Mouse (Mus musculus) embryonic facial prominence, embryonic 15.5 days (tissue): ENCODE measurements around the gene Atp11c. TPM values are rescaled to one million over a fixed set of nuclear protein-coding genes. Genes with fewer than 3 reads are reported as not detected.

Experiments used
- ATAC-seq: fragments of 200-750 bp; cut with Nextera tagmentation; 2 replicates; pipeline ENCODE4 v1.8.0; 2017; ENCODE audit warnings: low read depth, moderate TSS enrichment; ENCODE audit not compliant: insufficient number of reproducible peaks, low FRiP score, low TSS enrichment
- H3K27ac ChIP-seq: fragments of 300-500 bp; sonication (generic); replicated peaks from 2 replicates; pipeline ENCODE4 v1.5.1; 2015; ENCODE audit warnings: mild to moderate bottlenecking, inconsistent platforms
- H3K27me3 ChIP-seq: fragments of 300-500 bp; sonication (generic); 2 replicates; pipeline ENCODE4 v1.6.1; 2015; ENCODE audit warnings: inconsistent platforms
- H3K36me3 ChIP-seq: fragments of 300-500 bp; sonication (generic); 2 replicates; pipeline ENCODE4 v1.6.1; 2015; ENCODE audit warnings: mild to moderate bottlenecking, inconsistent platforms
- H3K4me1 ChIP-seq: fragments of 300-500 bp; sonication (generic); 2 replicates; pipeline ENCODE4 v1.6.1; 2015; ENCODE audit warnings: inconsistent platforms
- H3K4me2 ChIP-seq: fragments of 300-500 bp; sonication (generic); replicated peaks from 2 replicates; pipeline ENCODE4 v1.6.1; 2015; ENCODE audit warnings: mild to moderate bottlenecking, inconsistent platforms
- H3K4me3 ChIP-seq: fragments of 300-500 bp; sonication (generic); replicated peaks from 2 replicates; pipeline ENCODE4 v1.5.1; 2015; ENCODE audit warnings: mild to moderate bottlenecking, inconsistent platforms
- H3K9ac ChIP-seq: fragments of 300-500 bp; sonication (generic); 2 replicates; pipeline ENCODE4 v1.6.1; 2015; ENCODE audit warnings: inconsistent platforms
- H3K9me3 ChIP-seq: fragments of 300-500 bp; sonication (generic); replicated peaks from 2 replicates; pipeline ENCODE4 v1.6.1; 2016; ENCODE audit warnings: inconsistent platforms
- WGBS: fragments of 180-500 bp; shearing (Covaris S2); methylation state at CpG from one replicate; pipeline ENCODE4 v1.1.7; 2015; 5-methylcytosine and 5-hydroxymethylcytosine counted together
- polyA plus RNA-seq: library from polyadenylated mRNA; unstranded; fragments of >200 nt; fragmentation: Nextera tagmentation; extraction: Ambion mirVana; gene quantifications from 2 replicates; pipeline ENCODE4 v1.2.1, GENCODE M21; 2015

Gene Atp11c
- polyA plus RNA-seq, 1 experiment from 2014 or later: 6.3 TPM

GRCm38 (mm10) chrX:60381711-60382110 lies 210.8 kb downstream of the Atp11c start:
- Histone ChIP-seq H3K4me3 (no peak overlapping the region), H3K9ac (no peak overlapping the region), H3K9me3 (no peaks in the 10 kb centered on the region), H3K4me1 (no peaks in the 10 kb centered on the region), H3K4me2 (no peak overlapping the region), H3K27ac (no peak overlapping the region), H3K27me3 (no peaks in the 10 kb centered on the region), H3K36me3 (no peaks in the 10 kb centered on the region)
- 40% methylated on average over 2 of the region's 2 CpGs for WGBS
- no peak for ATAC-seq

DNA sequence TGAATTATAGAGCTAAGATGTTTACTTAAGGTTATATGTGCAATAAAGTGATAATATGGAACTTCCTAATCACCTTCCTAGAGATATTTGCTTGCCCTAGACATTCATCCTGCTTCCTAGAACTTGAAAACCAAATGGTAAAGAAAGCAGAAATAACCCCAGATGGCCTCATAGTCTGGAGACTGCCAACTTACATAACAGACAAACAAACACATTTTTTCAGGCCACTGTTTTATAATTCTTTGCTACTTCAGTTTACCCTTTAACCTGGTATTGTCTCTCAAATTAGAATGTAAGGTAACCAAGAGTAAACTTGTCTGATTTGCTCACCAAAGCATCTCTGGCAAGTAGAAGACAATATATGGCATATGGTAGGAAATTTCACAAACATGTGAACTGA lies 212.1 kb downstream of the Atp11c start:
- Histone ChIP-seq H3K4me2 (no peak overlapping the region), H3K9ac (no peak overlapping the region), H3K27me3 (no peaks in the 10 kb centered on the region), H3K9me3 (no peaks in the 10 kb centered on the region), H3K36me3 (no peaks in the 10 kb centered on the region), H3K27ac (no peak overlapping the region), H3K4me1 (no peaks in the 10 kb centered on the region), H3K4me3 (no peak overlapping the region)
- ATAC-seq: no peak

GRCm38 (mm10) chrX:60348741-60349140 lies 243.8 kb downstream of the Atp11c start:
- no peaks in the 10 kb centered on the region for H3K27me3 ChIP-seq
- ATAC-seq: no peak
- H3K27ac ChIP-seq: no peak overlapping the region
- WGBS: 86% methylated on average over 1 of the region's 1 CpGs
- H3K9me3 ChIP-seq: no peaks in the 10 kb centered on the region
- H3K4me2 ChIP-seq: no peak overlapping the region
- no peaks in the 10 kb centered on the region for H3K36me3 ChIP-seq
- H3K4me1 ChIP-seq: no peaks in the 10 kb centered on the region
- no peak overlapping the region for H3K4me3 ChIP-seq
- no peak overlapping the region for H3K9ac ChIP-seq

DNA sequence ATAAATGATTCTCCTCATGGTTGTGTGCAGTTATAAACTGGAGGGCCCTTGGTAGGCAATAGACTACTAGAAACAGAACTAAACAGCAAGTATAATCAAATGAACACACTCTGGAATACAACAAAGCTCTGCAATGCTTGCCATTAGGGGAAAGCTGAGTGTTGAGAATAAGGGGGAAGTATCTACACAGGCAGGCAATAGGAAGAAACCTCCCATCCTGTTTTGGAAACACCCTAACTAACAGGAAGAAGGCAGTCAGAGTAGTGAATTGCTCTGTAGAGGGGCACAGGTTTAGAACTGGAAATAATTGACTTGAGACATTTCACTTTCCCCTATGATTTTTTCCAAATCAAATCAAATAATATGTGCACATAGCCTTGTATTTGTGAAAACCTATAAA lies 247.1 kb downstream of the Atp11c start:
- no peak overlapping the region for H3K4me2 ChIP-seq
- H3K27me3 ChIP-seq: no peaks in the 10 kb centered on the region
- H3K9ac ChIP-seq: no peak overlapping the region
- H3K4me1 ChIP-seq: no peaks in the 10 kb centered on the region
- no peak overlapping the region for H3K27ac ChIP-seq
- no peaks in the 10 kb centered on the region for H3K9me3 ChIP-seq
- H3K4me3 ChIP-seq: no peak overlapping the region
- ATAC-seq: no peak
- H3K36me3 ChIP-seq: no peaks in the 10 kb centered on the region

- Histone ChIP-seq H3K4me3 (no peak overlapping the region), H3K36me3 (no peaks in the 10 kb centered on the region), H3K4me1 (no peaks in the 10 kb centered on the region), H3K27me3 (no peaks in the 10 kb centered on the region), H3K27ac (no peak overlapping the region), H3K9ac (no peak overlapping the region), H3K9me3 (no peaks in the 10 kb centered on the region), H3K4me2 (no peak overlapping the region)
- WGBS: 48% methylated on average over 4 of the region's 4 CpGs
- ATAC-seq: no peak
Measured at GRCm38 (mm10) chrX:60344991-60345390, 247.5 kb downstream of the Atp11c start.

GRCm38 (mm10) chrX:60329735-60330134 lies 262.8 kb downstream of the Atp11c start:
- H3K4me3 ChIP-seq: no peak overlapping the region
- no peaks in the 10 kb centered on the region for H3K27me3 ChIP-seq
- no peak overlapping the region for H3K9ac ChIP-seq
- ATAC-seq: no peak
- H3K4me2 ChIP-seq: no peak overlapping the region
- no peaks in the 10 kb centered on the region for H3K36me3 ChIP-seq
- H3K9me3 ChIP-seq: no peaks in the 10 kb centered on the region
- WGBS: 85% methylated on average over 3 of the region's 3 CpGs
- no peaks in the 10 kb centered on the region for H3K4me1 ChIP-seq
- H3K27ac ChIP-seq: no peak overlapping the region

GRCm38 (mm10) chrX:60321321-60321720 lies 271.2 kb downstream of the Atp11c start:
- 90% methylated on average over 4 of the region's 4 CpGs for WGBS

GRCm38 (mm10) chrX:60317661-60318060 lies 274.8 kb downstream of the Atp11c start:
- WGBS: 88% methylated on average over 3 of the region's 3 CpGs
- H3K9me3 ChIP-seq: no peaks in the 10 kb centered on the region
- H3K27ac ChIP-seq: no peak overlapping the region
- ATAC-seq: no peak
- no peak overlapping the region for H3K4me2 ChIP-seq
- no peak overlapping the region for H3K9ac ChIP-seq
- H3K36me3 ChIP-seq: no peaks in the 10 kb centered on the region
- no peak overlapping the region for H3K4me3 ChIP-seq
- no peaks in the 10 kb centered on the region for H3K4me1 ChIP-seq
- H3K27me3 ChIP-seq: no peaks in the 10 kb centered on the region

More at GRCm38 (mm10) chrX:60321321-60321720, 271.2 kb downstream of the Atp11c start:
- no peaks in the 10 kb centered on the region for H3K27me3 ChIP-seq
- H3K27ac ChIP-seq: no peak overlapping the region
- no peak for ATAC-seq
- H3K4me3 ChIP-seq: no peak overlapping the region
- no peaks in the 10 kb centered on the region for H3K4me1 ChIP-seq
- H3K9me3 ChIP-seq: no peaks in the 10 kb centered on the region
- H3K4me2 ChIP-seq: no peak overlapping the region
- no peaks in the 10 kb centered on the region for H3K36me3 ChIP-seq
- H3K9ac ChIP-seq: no peak overlapping the region

DNA sequence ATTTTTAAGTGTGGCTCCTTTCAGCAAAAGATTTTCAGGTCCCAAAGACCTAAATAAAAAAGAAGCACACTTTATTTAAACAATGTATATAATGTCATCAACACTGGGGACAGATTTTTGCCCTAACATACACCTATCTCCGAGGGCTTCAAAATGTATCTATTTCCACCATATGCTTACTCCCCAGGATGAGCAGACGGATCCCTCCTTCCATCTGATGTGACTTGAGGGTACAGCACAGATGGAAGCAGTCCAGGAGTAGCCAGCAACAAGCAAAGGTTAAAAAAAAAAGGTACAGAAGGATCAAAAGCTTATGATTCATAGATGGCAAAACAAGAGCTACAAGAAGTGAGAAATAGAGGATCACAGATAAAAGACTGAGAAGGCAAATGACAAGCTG lies 300.2 kb downstream of the Atp11c start:
- Histone ChIP-seq H3K4me3 (no peak overlapping the region), H3K9ac (no peak overlapping the region), H3K27me3 (no peaks in the 10 kb centered on the region), H3K36me3 (no peaks in the 10 kb centered on the region), H3K9me3 (no peaks in the 10 kb centered on the region), H3K4me1 (no peaks in the 10 kb centered on the region), H3K4me2 (no peak overlapping the region), H3K27ac (no peak overlapping the region)
- WGBS: 66% methylated on average over 2 of the region's 2 CpGs
- ATAC-seq: no peak

DNA sequence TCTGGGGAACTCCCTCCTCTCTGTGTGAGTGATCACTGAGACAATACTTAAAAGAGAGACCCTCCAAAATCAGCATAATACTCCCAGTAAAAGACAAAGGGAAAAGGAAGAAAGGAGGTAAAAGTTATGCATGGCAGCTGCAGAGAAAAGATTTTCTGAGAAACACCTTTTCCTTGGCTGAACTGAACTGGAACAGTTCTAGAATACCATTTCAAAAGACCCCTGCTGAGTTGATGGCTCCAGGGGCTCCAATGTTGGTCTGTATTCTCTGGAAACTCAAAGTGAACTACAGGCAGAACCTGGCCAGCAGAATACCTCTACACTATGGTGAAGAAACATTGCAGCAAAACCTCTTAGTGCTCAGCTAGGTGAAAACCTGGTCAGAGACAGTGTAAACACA lies 337.2 kb downstream of the Atp11c start:
- Histone ChIP-seq H3K4me3 (no peak overlapping the region), H3K36me3 (no peaks in the 10 kb centered on the region), H3K9me3 (no peaks in the 10 kb centered on the region), H3K27me3 (no peaks in the 10 kb centered on the region), H3K4me1 (no peaks in the 10 kb centered on the region), H3K27ac (no peak overlapping the region), H3K9ac (no peak overlapping the region), H3K4me2 (no peak overlapping the region)
- ATAC-seq: no peak

GRCm38 (mm10) chrX:60187726-60188125 lies 404.8 kb downstream of the Atp11c start:
- no peak overlapping the region for H3K4me3 ChIP-seq
- no peak for ATAC-seq
- no peak overlapping the region for H3K9ac ChIP-seq
- H3K4me2 ChIP-seq: no peak overlapping the region
- no peaks in the 10 kb centered on the region for H3K36me3 ChIP-seq
- H3K9me3 ChIP-seq: no peaks in the 10 kb centered on the region
- H3K27ac ChIP-seq: no peak overlapping the region
- WGBS: 21% methylated on average over 1 of the region's 1 CpGs
- no peaks in the 10 kb centered on the region for H3K27me3 ChIP-seq
- H3K4me1 ChIP-seq: no peaks in the 10 kb centered on the region

DNA sequence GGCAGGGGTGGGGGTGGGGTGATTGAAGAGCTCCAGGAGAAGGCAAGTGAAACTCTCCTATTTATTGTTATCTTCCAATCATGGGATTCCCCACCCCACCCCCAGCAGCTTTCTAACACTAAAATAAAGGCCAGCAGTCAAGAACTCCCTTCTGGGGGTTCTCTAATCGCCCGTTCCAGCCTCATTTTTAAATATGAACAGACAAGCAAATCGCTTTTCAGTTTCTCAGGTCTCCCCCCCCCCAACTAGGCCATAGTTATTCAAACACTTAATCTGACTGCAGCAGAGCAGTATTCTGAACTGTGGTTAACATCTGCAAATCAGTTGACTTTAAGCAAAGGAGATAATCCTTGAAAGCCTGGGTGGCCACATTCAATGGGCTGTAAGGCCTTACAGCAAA lies 409.9 kb downstream of the Atp11c start:
- Histone ChIP-seq H3K9me3 (no peaks in the 10 kb centered on the region), H3K4me1 (no peaks in the 10 kb centered on the region), H3K27me3 (peaks cover 16% of the 10 kb centered on the region), H3K9ac (no peak overlapping the region), H3K36me3 (no peaks in the 10 kb centered on the region), H3K4me3 (no peak overlapping the region), H3K27ac (no peak overlapping the region), H3K4me2 (no peak overlapping the region)
- no peak for ATAC-seq
- WGBS: 52% methylated on average over 3 of the region's 3 CpGs
